Mouse (Mus musculus) intestine, embryonic 14.5 days (tissue): Measurements from ENCODE around the gene Slc28a3. TPM values are rescaled to one million over a fixed set of nuclear protein-coding genes. Genes with fewer than 3 reads are reported as not detected.
A peak's percentile ranks its signal among the peaks of the same experiment; 100 is the strongest.

ENCODE experiments used
- ATAC-seq: fragments of 200-750 bp; cut with Nextera tagmentation; replicated peaks from 2 replicates; pipeline ENCODE4 v1.8.0; 2017; ENCODE audit warnings: low read depth, moderate number of reproducible peaks, moderate TSS enrichment, moderate library complexity; ENCODE audit not compliant: low FRiP score, low TSS enrichment
- DNase-seq: peaks from one replicate; pipeline ENCODE4 v3.0.0-alpha.2; 2018; ENCODE audit warnings: low spot score
- H3K27ac ChIP-seq: fragments of 300-500 bp; sonication (generic); 2 replicates; pipeline ENCODE4 v1.5.1; 2014; ENCODE audit warnings: low read depth, mild to moderate bottlenecking, control low read depth
- H3K27me3 ChIP-seq: fragments of 300-500 bp; sonication (generic); replicated peaks from 2 replicates; pipeline ENCODE4 v1.6.1; 2014; ENCODE audit warnings: low read length, control low read depth; ENCODE audit not compliant: control insufficient read depth, insufficient read depth
- H3K36me3 ChIP-seq: fragments of 300-500 bp; sonication (generic); 2 replicates; pipeline ENCODE4 v1.6.1; 2014; ENCODE audit warnings: low read length, control low read depth; ENCODE audit not compliant: control insufficient read depth, insufficient read depth
- H3K4me1 ChIP-seq: fragments of 300-500 bp; sonication (generic); replicated peaks from 2 replicates; pipeline ENCODE4 v1.6.1; 2014; ENCODE audit warnings: low read length, control low read depth, mixed read lengths; ENCODE audit not compliant: control insufficient read depth, insufficient read depth
- H3K4me2 ChIP-seq: fragments of 300-500 bp; sonication (generic); 2 replicates; pipeline ENCODE4 v1.6.1; 2014; ENCODE audit warnings: low read length
- H3K4me3 ChIP-seq: fragments of 300-500 bp; sonication (generic); 2 replicates; pipeline ENCODE4 v1.5.1; 2014; ENCODE audit warnings: low read depth, low read length, control low read depth, mixed read lengths
- H3K9ac ChIP-seq: fragments of 300-500 bp; sonication (generic); 2 replicates; pipeline ENCODE4 v1.6.1; 2014; ENCODE audit warnings: mild to moderate bottlenecking, low read length
- H3K9me3 ChIP-seq: fragments of 300-500 bp; sonication (generic); 2 replicates; pipeline ENCODE4 v1.6.1; 2016; ENCODE audit warnings: low read length, control low read depth; ENCODE audit not compliant: control insufficient read depth
- WGBS: fragments of 180-500 bp; shearing (Covaris S2); extraction: QIAGEN DNeasy Blood & Tissue Kit; methylation state at CpG from one replicate; pipeline ENCODE4 v1.1.7; 2014; 5-methylcytosine and 5-hydroxymethylcytosine counted together
- polyA plus RNA-seq: library from polyadenylated mRNA; unstranded; fragments of >200 nt; fragmentation: Nextera tagmentation; extraction: Ambion mirVana; gene quantifications from 2 replicates; pipeline ENCODE4 v1.2.1, GENCODE M21; 2014

The Slc28a3 gene
- polyA plus RNA-seq, 1 experiment from 2014 or later: 0.61 TPM

- WGBS: 70% methylated on average over 5 of the region's 5 CpGs
- Histone ChIP-seq H3K9ac (no peak overlapping the region), H3K9me3 (no peaks in the 10 kb centered on the region), H3K36me3 (no peaks in the 10 kb centered on the region), H3K27me3 (no peaks in the 10 kb centered on the region), H3K4me2 (no peak overlapping the region), H3K4me1 (no peaks in the 10 kb centered on the region), H3K27ac (no peak overlapping the region), H3K4me3 (no peak overlapping the region)
- no peak for DNase-seq
- no peak for ATAC-seq
These were observed 55.1 kb downstream of the Slc28a3 start for GRCm38 (mm10) chr13:58555561-58555960.

GRCm38 (mm10) chr13:58551924-58552323, 58.8 kb downstream of the Slc28a3 start:
- no peak for ATAC-seq
- Histone ChIP-seq H3K4me1 (peaks cover 8% of the 10 kb centered on the region), H3K4me3 (no peak overlapping the region), H3K4me2 (no peak overlapping the region), H3K9ac (no peak overlapping the region), H3K36me3 (no peaks in the 10 kb centered on the region), H3K27ac (no peak overlapping the region), H3K27me3 (no peaks in the 10 kb centered on the region), H3K9me3 (no peaks in the 10 kb centered on the region)
- 73% methylated on average over 4 of the region's 4 CpGs for WGBS
- DNase-seq: no peak

- ATAC-seq (no peak), DNase-seq (no peak)
- Histone ChIP-seq H3K4me1 (peaks cover 11% of the 10 kb centered on the region), H3K4me3 (no peak overlapping the region), H3K27ac (peak overlapping the region; percentile 83), H3K27me3 (no peaks in the 10 kb centered on the region), H3K9ac (no peak overlapping the region), H3K36me3 (no peaks in the 10 kb centered on the region), H3K4me2 (no peak overlapping the region), H3K9me3 (no peaks in the 10 kb centered on the region)
- 37% methylated on average over 7 of the region's 7 CpGs for WGBS
These were observed 63.1 kb downstream of the Slc28a3 start for GRCm38 (mm10) chr13:58547570-58547969.

GRCm38 (mm10) chr13:58543688-58544408, 66.8 kb downstream of the Slc28a3 start:
- no peak for DNase-seq
- Histone ChIP-seq H3K27ac (no peak overlapping the region), H3K9me3 (no peaks in the 10 kb centered on the region), H3K9ac (no peak overlapping the region), H3K27me3 (no peaks in the 10 kb centered on the region), H3K4me2 (no peak overlapping the region), H3K36me3 (no peaks in the 10 kb centered on the region), H3K4me3 (no peak overlapping the region), H3K4me1 (peaks cover 11% of the 10 kb centered on the region)
- 68% methylated on average over 12 of the region's 12 CpGs for WGBS
- ATAC-seq: no peak

- peaks cover 7% of the 10 kb centered on the region; the same call in 1 of the 2 replicates for H3K4me1 ChIP-seq
- H3K4me2 ChIP-seq: no peak overlapping the region
- no peaks in the 10 kb centered on the region for H3K36me3 ChIP-seq
- DNase-seq: peak; percentile 91
- H3K4me3 ChIP-seq: no peak overlapping the region
- no peaks in the 10 kb centered on the region for H3K9me3 ChIP-seq
- no peaks in the 10 kb centered on the region for H3K27me3 ChIP-seq
- H3K27ac ChIP-seq: no peak overlapping the region
- ATAC-seq: peak; percentile 74; the same call in 1 of the 2 replicates
- H3K9ac ChIP-seq: no peak overlapping the region
- WGBS: 42% methylated on average over 7 of the region's 7 CpGs
These were observed 67.6 kb downstream of the Slc28a3 start for GRCm38 (mm10) chr13:58543066-58543465.

- 82% methylated on average over 10 of the region's 10 CpGs for WGBS
These were observed 68.1 kb downstream of the Slc28a3 start for GRCm38 (mm10) chr13:58542601-58543041.

GRCm38 (mm10) chr13:58542167-58542566, 68.5 kb downstream of the Slc28a3 start:
- Histone ChIP-seq H3K4me1 (peaks cover 3% of the 10 kb centered on the region; the same call in 1 of the 2 replicates), H3K4me2 (no peak overlapping the region), H3K27ac (no peak overlapping the region), H3K9me3 (no peaks in the 10 kb centered on the region), H3K27me3 (no peaks in the 10 kb centered on the region), H3K36me3 (no peaks in the 10 kb centered on the region), H3K9ac (no peak overlapping the region), H3K4me3 (no peak overlapping the region)
- ATAC-seq (no peak), DNase-seq (no peak)
- 71% methylated on average over 8 of the region's 8 CpGs for WGBS

More at GRCm38 (mm10) chr13:58542601-58543041, 68.1 kb downstream of the Slc28a3 start:
- H3K36me3 ChIP-seq: no peaks in the 10 kb centered on the region
- H3K4me1 ChIP-seq: peaks cover 6% of the 10 kb centered on the region; the same call in 1 of the 2 replicates
- no peak for DNase-seq
- H3K27me3 ChIP-seq: no peaks in the 10 kb centered on the region
- no peak overlapping the region for H3K4me2 ChIP-seq
- H3K4me3 ChIP-seq: no peak overlapping the region
- no peak overlapping the region for H3K27ac ChIP-seq
- no peaks in the 10 kb centered on the region for H3K9me3 ChIP-seq
- H3K9ac ChIP-seq: no peak overlapping the region
- no peak for ATAC-seq

- Histone ChIP-seq H3K27me3 (no peaks in the 10 kb centered on the region), H3K9ac (no peak overlapping the region), H3K4me3 (no peak overlapping the region), H3K36me3 (no peaks in the 10 kb centered on the region), H3K9me3 (no peaks in the 10 kb centered on the region), H3K27ac (no peak overlapping the region), H3K4me1 (0 out of 2 replicates have a peak, but pooled peaks cover 3% of the 10 kb centered on the region), H3K4me2 (no peak overlapping the region)
- ATAC-seq (no peak), DNase-seq (no peak)
- WGBS: 78% methylated on average over 4 of the region's 4 CpGs
These were observed 69.1 kb downstream of the Slc28a3 start for GRCm38 (mm10) chr13:58541620-58542019.

- Histone ChIP-seq H3K4me1 (no peaks in the 10 kb centered on the region), H3K9ac (no peak overlapping the region), H3K4me3 (no peak overlapping the region), H3K4me2 (no peak overlapping the region), H3K9me3 (no peaks in the 10 kb centered on the region), H3K27me3 (no peaks in the 10 kb centered on the region), H3K36me3 (no peaks in the 10 kb centered on the region), H3K27ac (no peak overlapping the region)
- DNase-seq: no peak
- WGBS: 76% methylated on average over 7 of the region's 7 CpGs
- ATAC-seq: no peak
These were observed 71.7 kb downstream of the Slc28a3 start for GRCm38 (mm10) chr13:58538966-58539365.
